Mouse (Mus musculus) R1 (cell line): ENCODE data around the gene Cdh15.

Experiments
- DNase-seq: peaks from one replicate; pipeline ENCODE4 v3.0.0-alpha.2; 2018; ENCODE audit warnings: low read depth, low spot score

The Cdh15 gene

DNA sequence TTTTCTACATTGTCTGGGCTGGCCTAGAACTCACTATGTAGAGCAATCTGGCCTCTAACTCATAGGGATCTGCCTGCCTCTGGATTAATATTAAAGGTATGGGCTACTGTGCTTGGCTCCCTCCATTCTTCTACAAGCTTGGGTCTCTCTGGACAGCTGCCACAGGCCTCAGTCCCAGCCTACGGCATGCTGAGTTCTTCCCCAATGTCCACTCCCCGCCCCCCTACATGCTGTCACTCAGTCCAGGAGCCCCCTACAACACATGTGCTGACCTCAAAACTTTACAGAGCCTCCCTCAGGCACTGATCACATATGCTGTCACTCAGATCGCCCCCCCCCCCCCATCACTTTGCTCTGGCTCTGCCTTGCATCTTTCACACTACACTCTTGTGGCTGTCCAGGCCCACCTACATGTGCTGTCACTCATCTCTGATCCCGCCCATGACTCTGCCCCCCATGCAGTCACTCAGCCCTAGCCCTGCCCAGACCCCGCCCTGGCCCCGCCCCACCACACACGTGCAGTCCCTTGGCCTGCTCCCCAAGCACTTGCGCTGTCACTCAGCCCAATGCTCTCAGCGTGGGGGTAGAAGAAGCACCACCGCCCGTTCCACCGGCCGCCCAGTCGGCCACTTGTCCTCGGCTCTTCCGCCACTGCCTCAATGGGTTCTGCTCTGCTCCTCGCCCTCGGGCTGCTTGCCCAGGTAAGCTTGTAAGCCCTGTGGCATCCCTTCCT, at the start of gene Cdh15:
Cdh15 (plus strand) TSS at position 138 of the 733 bp plus-strand sequence.
- peak; percentile 83 for DNase-seq

DNA sequence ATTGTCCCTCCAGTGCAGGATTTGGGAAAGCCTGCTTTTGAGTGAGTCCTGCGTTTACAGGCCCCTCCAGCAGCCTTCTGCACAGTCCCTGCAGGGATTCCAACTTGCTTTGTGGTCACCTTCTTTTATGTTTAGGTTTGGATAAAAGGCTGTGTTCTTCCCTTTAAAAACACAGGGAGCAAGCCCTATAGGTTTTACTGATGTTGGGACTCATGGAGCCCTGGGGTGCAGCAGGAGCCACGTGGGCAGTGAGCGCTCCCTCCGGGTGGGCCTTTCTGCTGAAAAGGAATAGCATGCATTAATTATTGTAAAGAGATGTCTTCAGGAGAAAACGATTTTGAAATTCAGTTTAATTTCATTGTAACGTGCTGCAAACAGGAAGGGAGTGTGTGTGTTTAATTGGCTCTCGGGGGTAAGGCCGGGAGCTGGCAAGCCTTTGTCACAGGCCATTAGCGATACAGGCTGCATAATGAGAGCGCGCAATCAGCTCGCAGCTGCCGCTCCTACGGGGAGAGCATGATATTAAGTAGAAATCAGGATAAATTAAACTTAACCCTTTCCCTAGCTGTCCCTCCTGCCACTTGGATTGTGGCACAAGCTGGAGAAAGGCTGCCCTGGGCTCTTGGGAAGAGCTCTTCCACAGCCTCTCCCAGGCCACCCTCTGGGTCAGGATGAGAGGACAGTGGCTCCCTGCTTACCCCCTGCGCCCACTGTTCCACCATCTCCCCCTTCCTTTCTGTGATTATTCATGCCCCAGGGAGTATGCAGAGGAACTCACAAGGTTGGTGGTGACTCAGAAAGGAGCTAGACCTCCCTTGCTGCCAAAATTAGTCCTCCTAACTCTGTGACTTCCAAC, 43.6 kb upstream of the Cdh15 start:
- no peak for DNase-seq

GRCm38 (mm10) chr8:122805349-122805748, 42.4 kb upstream of the Cdh15 start:
- DNase-seq, result no peak

DNA sequence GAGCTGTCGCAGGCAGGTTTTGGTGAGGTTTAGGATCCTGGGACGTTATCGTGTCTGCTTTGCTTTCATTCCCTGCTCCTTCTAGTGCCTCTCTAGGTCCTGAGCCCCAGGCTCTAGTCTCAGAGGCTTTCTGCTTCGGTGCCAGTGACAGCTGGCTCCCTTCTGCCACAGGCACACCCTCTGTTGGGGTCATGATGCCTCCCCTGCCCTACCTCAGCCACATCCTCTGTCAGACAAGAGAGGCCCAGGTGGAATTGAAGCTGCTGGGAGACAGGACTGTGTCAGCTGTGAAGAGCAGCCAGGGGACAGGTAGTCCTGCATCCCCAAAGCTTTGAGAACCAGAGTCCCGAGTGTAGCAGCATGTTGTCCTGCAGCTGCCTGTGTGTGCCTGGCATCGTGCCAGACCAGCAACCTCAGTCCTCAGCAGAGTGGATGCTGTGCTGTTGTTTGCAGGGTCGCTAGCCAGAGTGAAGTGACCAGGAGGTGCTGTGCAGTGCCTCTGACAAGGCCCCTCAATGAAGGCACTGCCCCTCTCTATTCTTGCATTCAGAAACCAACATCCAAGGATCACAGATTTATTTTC, 40.7 kb upstream of the Cdh15 start:
- no peak for DNase-seq

DNA sequence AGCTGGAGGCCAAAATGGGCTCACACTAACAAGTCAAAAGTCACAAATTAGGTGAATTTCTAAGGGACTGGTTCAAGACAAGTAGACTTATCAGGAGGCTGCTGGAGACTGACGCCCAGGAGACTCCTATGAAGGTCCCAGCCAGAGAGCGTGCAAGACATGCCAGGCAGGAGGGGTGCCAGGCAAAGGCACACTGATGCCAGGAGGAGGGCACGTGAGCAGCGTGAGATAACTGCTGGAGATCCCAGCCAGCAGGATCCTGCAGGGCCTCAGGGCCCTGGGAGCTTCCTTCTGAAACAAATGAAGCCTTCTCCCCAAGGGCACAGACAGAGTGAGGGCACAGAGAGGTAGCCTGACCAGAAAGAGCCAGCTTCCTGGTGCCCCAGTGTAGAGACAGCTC, 39.9 kb upstream of the Cdh15 start:
- no peak for DNase-seq

- DNase-seq, result no peak
Measured at GRCm38 (mm10) chr8:122810376-122810775, 37.4 kb upstream of the Cdh15 start.

- no peak for DNase-seq
Measured at GRCm38 (mm10) chr8:122811870-122812494, 35.8 kb upstream of the Cdh15 start.

- DNase-seq, result peak; percentile 41
Measured at GRCm38 (mm10) chr8:122812610-122813250, 35.0 kb upstream of the Cdh15 start.

- peak; percentile 41 for DNase-seq
Measured at GRCm38 (mm10) chr8:122814608-122815007, 33.2 kb upstream of the Cdh15 start.

GRCm38 (mm10) chr8:122816965-122817364, 30.8 kb upstream of the Cdh15 start:
- no peak for DNase-seq

DNA sequence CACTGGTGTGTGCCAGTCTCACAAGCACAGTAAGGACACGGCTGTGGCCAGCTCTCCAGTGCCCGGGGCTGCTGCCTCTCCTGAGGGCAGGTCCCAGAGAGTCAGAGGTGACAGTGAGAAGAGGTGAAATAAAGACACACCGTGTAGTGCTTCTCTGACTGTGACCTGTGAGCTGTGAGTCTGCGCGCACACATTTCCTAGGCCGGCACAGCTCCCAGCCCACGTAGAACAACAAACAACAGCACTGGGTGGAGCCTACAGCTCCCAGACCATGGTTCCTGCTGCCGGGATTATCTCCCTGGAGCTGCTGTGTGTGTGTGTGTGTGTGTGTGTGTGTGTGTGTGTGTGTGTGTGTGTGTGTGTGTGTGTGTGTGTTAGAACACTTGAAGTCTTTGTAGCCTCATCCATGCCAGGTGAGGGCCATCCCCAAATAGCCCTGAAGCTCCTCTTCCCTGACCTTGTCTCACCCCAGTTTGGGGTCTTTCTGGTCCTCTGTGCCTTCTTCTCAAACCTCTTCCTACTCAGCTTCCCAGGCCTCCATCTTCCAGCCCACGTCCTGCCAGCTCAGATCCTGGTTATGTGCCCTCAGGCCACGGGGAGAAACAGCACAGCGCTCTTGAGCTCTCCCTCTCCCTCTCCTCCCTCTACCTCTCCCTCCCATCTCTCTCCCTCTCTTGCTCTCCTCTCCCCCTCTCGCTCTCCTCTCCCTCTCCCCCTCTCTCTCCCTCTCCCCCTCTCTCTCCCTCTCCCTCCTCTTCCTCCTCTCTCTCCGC, 29.9 kb upstream of the Cdh15 start:
- no peak for DNase-seq

DNA sequence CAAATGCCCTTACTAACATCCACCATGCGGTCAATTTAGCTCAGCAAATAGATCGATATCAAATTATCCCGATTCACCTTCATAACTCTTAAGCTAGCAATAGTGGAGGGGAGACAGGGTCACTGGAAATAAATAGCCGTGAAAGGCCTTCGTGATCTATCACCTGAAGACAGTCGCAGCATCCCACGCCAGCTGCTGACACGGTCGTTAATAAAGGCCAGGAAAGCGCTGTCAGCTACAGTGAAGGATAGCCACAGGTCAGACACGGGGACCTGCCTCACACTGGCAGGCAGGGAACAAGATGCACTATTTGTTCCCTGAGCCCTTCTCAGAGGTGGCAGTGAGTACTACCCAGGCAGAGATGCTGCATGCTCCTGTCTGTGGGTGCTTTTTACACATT, 28.0 kb upstream of the Cdh15 start:
- DNase-seq, result no peak

GRCm38 (mm10) chr8:122824571-122824970, 23.2 kb upstream of the Cdh15 start:
- no peak for DNase-seq

DNA sequence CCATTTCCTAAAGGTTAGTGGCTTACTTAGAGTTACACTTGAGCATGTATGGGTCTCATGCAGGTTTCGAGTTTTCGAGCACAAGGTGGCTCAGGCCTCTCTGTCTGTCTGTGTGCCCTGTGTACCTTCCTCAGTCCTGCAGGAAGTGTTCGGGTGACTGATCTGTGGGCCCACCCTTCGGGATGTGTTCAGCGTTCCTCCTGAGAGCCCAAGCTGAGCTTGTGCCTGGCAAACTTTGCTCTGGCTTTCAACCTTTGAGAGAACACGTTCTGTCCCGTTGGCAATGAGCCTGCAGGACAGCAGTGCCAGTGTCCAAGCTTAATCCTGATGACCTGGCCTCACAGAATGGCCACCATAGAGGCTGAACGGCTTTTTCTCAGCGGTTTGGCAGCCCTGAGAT, 22.8 kb upstream of the Cdh15 start:
- no peak for DNase-seq

GRCm38 (mm10) chr8:122825408-122825807, 22.4 kb upstream of the Cdh15 start:
- DNase-seq, result no peak

DNA sequence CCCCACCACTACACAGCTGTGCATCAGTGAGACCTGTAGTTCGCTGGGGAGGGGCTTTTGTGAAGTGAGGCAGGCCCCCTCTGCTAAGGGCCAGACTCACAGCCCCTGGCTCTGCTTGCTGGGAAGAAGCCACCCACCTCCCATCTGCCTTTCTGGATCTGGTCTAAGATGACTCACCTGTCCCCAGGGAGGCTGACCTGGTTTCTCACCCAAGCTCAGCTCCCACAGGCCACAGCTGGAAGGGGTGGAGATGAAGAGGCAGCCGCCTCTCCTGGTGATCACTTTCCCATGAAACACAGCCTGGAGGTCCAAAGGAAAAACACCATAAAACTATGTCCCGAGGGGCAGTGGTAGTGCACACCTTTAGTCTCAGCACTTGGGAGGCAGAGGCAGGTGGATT, 18.4 kb upstream of the Cdh15 start:
- DNase-seq, result no peak

GRCm38 (mm10) chr8:122830349-122831061, 17.3 kb upstream of the Cdh15 start:
- DNase-seq, result peak; percentile 73

- no peak for DNase-seq
Measured at GRCm38 (mm10) chr8:122834416-122834815, 13.3 kb upstream of the Cdh15 start.

DNA sequence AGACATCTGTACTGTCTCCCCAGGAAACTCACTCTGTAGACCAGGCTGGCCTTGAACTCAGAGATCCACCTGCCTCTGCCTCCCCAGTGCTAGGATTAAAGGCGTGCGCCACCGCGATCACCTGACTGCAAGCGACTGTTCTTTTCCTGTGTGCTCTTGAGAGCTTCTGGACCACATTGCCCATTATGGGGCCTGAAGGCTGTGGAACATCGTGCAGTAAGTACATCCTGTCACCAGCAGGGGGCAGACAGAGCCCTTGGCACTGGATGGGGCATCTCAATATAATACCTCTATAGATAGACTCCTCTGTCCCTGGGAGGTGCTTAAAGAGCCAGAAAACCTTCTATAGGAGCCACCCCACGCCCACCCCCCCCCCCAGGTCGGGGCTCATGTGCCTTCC, 12.8 kb upstream of the Cdh15 start:
- DNase-seq, result peak; percentile 85

DNA sequence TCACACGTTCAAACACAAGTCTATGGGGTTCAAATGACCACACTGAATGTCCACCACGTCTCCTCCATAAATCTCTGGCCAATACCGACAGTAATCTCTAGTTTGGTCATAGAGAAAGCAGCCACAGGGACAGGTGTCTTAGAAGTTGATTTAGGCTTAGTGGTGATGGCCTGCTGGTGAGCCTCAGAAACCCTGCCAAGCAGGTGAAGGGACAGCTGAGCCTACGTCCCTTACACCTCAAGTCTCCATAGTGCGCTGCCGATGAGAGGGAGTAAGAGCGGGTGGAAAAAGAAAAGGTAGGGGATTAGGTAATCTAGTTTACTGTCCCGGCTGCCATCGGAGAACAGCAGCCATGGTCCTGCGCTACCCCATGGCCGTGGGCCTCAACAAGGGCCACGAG, 11.6 kb upstream of the Cdh15 start:
- DNase-seq, result no peak
